Mouse (Mus musculus): Measurements from ENCODE around the gene Eea1.

Eea1 gene

GRCm38 (mm10) chr10:95950194-95950593 is 9.7 kb downstream of the Eea1 start:
- DNase-seq: no peak

DNA sequence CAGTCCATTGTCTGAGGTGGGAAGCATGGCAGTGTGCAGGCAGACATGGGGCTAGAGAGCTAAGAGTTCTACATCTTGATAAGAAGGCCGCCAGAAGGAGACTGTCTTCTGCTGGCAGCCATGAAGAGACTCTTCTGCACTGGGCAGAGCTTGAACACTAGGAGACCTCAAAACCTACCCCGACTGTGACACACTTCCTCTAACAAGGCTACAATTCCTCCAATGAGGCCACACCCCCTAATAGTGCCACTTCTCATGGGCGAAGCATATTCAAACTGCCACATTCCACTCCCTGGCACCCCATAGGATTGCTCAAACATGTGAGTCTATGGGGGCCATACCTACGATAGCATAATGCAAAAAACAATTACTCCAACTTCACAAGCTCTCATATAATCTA is 10.3 kb downstream of the Eea1 start:
- no peak for DNase-seq

- no peak for DNase-seq
These were observed 10.9 kb downstream of the Eea1 start for GRCm38 (mm10) chr10:95951346-95951745.

DNA sequence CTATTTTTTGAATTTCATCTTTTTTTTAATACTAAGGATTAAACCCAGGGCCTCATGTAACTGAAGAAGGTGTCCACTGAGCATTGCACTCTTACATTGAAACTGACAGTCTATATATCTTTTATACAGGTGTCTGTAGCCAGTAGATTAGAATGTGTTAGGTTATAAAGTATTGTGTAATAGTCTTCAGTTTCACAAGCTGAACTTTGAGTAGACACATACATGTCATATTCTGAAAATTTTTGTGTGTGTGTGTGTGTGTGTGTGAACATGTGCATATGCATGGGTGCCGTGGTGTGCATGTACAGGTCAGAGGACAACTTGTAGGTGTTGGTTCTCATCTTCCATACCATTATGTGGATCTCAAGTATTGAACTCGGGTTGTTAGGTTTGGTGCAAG is 16.2 kb downstream of the Eea1 start:
- DNase-seq: no peak

GRCm38 (mm10) chr10:95957574-95957973 is 17.1 kb downstream of the Eea1 start:
- DNase-seq: no peak

DNA sequence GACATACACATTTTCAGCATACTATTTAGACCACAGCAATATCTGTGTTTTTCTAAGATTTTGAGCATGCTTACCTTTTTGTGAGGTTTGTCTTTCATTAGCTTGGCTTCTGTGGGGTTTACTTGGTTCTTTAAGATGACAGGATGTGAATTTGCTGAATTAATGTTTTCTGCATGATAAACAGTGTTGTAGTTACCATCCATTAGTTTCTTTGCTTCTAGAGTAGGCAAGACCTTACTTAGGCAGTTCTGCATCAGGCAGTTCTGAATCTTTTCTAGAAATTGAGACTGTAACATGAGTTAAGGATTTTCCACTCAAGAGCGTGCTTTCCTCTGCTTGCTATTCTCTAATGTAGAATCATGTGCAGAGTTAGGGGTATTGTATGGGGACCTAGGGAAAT is 24.2 kb downstream of the Eea1 start:
- DNase-seq: no peak

DNA sequence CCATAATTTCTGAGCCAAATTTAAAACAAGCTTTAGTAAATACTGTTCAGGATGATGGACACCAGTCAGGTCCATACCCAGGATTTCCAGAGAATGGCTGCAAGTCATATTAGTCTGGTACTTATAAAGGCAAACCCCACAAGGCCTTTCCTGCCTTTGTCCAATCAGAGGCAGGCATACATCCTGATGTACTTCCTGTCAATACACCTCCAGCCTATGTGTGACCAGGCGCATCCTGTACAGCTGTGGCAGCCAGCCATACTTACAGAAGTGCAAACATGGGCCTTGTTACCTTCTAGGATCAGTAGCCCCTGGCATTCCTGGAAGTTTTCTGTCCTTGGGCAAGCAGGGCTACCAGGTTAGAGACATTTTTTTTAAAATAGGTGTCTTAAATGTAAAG is 29.2 kb downstream of the Eea1 start:
- DNase-seq: peak; percentile 21 to 31

DNA sequence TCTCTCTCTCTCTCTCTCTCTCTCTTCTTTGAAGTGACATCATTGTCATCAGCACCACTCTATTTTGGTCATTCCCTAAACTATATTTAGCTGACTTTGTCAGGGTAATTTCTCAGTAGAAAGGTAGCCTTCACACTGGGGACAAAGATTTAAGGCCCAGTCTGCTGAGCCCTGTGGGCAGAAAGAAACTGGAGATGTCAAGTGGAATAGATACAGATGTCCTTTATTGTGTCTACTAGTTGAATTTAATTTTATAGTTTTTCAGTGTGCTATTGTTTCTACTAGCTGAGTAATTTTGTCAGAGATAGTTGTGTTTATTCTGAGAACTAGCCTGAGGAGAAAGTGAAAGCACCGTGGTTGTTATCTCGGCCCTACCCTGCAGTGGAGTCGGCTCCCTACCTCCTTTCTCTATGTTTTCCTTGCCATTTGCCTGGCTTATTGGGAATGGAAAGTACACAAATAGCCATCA is 30.3 kb downstream of the Eea1 start:
- no peak for DNase-seq

DNA sequence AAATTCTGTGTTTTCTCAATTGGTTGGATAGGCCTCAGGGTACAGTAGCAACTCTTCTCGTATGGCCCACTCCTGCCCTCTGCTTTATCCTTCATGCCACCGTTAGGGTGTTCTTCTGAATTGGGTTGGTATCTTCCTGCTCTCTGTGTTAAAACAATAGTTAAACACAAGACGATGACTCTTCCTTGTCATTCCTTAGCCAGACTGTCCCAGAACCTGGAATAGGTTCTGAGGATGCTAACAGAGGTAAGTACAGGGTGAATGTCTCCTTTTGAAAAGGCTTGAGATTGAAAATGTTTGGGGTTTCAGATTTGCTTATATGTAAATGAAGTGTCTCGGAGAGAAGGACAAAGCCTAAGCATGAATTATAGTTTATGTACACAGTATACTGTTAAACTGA is 30.9 kb downstream of the Eea1 start:
- peak in 1 of 2 experiments; percentile 12 for DNase-seq

DNA sequence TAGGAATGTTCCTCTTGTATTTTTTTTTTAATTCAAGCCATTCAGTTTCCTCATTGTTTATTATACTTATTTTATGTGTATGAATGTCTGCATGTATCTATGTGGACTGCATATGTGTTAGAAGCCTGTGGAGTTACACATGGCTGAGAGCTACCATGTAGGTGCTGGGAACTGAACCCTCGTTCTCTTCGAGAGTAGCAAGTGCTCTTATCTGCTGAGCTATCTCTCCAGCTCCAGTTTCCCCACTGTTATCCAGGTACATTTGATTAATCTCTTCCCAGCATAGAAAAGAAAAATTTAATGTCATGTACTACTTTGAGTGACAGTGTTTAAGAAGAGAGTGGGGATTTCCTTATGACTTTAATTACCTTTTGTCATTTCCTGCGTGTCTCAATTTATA is 31.5 kb downstream of the Eea1 start:
- DNase-seq: no peak

DNA sequence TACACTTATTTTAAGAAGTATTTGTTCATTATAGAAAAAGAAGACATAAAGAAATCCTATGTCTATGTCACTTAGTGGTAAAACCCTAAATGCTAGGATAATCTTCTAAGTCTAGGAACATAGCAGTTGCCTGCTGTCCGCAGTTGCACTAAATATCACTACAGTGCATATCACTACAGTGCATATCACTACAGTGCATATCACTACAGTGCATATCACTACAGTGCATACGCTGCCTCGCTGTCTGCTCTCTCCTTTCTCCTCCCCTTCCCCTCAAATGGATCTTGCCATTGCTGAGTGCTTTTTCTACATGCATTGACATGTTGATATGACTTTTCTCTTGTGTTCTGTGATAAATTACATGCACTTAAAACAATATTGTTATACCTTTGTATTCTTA is 34.0 kb downstream of the Eea1 start:
- no peak for DNase-seq

DNA sequence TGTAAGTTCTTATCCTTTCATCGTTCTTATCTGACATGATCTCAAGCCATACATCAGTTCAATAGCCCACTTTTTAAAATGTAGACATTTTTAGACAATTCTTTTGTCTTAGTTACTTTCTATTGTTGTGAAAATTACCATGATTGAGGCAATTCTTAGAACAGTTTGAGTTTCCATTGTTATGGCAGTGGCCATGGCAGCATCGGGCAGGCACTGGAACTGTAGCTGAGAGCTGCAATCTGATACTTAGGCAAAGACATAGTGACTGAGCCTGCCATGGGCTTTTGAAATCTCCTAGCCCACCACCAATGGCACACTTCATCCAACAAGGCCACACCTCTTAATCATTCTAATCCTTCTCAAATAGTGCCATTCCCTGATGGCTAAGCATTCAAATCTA is 36.3 kb downstream of the Eea1 start:
- no peak for DNase-seq

DNA sequence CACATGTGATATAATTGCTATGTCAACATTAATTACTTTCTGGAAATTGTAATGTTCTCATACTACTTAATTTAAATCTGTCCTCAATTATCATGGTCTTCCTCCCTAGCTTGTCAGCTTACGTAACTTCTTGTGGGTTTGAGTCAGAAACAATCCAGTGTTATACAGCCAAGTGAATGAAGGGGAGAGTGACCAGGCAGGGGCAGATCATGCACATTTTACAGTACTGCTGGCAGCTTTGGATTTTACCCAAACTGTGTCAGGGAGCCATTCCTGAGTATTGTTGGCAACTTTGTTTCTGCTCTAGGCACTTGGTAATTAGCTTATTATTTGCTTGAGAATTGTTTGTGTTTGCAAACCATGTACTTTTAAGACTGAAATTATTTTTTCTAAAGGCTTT is 49.3 kb downstream of the Eea1 start:
- DNase-seq: no peak

GRCm38 (mm10) chr10:95991176-95991575 is 50.7 kb downstream of the Eea1 start:
- DNase-seq: no peak

DNA sequence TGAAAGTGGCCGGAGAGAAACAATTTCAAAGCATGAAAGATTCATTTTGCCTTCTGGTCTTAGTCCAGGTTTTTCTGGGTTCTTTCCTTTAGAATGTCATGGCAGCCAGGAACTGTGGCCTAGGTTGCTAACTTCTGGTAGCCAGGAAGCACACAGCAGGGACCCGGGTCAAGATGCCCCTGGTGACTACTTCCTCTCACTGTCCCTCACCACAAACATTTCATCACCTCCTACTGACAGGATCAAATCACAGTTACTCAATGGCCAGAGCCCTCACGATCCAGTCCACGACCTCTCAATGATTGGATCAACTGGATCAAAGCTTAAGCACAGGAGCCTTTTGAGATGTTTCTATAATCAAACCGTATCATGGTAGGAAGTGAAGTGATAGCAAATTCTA is 60.5 kb downstream of the Eea1 start:
- no peak for DNase-seq

GRCm38 (mm10) chr10:96015738-96016137 is 75.3 kb downstream of the Eea1 start:
- DNase-seq: no peak

DNA sequence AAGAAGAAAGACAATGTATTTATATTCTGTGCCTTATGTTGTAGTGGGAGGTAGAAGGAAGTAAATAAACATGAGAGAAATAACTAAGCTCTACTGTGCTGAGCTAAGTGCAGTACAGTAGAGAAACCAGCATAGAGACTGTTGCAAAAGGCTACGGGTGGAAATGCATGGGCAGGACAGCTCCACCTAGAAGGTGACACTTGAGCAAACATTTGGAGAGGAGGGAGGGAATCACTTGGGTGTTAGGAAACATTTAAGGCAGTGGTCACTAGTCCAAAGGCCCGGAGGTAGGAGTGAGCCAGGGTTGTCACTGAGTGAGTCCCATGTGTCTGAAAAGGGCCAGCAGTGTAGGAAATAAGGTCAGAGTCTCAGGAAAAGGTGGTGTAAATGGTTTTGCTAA is 77.0 kb downstream of the Eea1 start:
- no peak for DNase-seq

DNA sequence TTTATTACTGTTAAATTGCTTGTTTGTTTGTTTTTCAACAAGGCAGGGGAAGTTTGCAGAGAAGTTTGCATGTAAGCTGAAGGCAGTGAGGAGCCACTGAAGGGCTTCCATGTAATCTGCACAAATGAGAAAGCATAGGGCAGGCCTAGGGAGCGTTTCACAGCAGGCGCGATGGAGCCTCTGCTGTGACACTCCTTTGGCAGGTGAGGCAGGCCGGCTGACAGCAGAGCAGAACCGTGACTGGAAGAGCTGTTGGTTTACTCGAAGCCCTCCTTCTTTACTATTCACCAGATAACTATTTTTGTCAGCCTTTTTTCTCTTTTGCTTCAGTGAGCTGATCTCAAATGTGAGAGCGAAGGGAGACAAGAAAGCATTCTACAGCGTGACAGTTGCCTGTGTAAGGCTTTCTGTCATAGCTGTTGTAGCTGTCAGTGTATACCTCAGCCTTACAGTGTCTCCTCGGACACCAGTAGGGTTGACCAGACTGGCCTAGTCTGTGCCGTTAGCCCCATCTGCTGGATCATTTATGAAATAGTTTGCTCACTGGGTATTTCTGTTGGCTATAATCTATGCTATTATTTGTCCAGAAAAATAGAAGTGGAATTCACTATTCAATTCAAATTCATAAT is 93.0 kb downstream of the Eea1 start:
- peak; percentile 34 to 43 for DNase-seq

GRCm38 (mm10) chr10:96034106-96034505 is 93.7 kb downstream of the Eea1 start:
- no peak for DNase-seq

GRCm38 (mm10) chr10:96035951-96036350 is 95.5 kb downstream of the Eea1 start:
- DNase-seq: no peak

- no peak for DNase-seq
These were observed 103.8 kb downstream of the Eea1 start for GRCm38 (mm10) chr10:96044216-96044615.

DNA sequence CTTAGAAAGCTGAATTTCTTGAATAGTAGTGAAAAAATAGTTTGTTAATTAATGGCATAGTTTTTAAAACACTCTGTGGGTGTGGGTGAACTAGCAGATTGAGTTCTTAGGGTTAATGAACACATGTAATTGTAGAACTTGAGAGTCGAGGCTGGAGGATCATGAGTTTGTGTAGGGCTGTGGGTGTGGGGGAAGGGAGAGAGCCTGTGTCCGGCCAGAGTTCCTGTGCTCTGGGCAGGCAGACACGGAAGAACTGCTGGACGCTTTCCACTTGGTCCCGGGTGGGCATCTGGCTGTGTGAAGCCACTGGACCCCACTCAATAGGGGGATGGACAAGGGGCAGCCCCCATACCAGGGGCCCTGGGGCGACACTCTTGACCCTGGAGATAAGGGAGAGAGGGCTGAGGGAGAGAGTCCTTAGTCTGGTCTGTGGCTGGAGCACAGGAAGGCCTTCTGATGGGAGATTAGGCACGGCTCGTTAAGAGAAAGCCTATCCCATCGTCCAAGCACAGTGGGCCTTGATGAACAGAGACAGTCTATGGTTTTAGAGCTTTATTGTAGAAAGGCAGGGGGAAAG is 107.6 kb downstream of the Eea1 start:
- DNase-seq: no peak

DNA sequence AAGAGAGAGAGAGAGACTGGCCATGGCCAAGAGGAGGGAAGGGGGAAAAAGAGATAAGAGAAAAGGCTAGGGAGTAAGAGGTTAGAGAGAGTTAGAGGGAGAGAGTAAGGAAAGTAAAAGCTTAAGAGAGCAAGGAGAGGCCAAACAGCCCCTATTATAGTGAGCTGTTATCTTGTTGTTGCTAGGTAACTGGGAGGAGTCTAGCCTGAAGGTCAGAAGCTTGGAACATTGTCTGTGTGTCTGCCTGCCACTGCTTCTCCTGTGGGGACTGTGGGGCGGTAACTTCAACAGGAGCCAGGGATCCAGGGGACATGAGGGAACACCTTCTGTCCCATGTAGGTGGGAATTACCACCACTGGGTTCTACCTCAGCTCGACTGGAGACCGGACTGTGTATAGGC is 108.1 kb downstream of the Eea1 start:
- no peak for DNase-seq

- DNase-seq: no peak
These were observed 126.9 kb downstream of the Eea1 start for GRCm38 (mm10) chr10:96067347-96067746.

GRCm38 (mm10) chr10:96074386-96074785 is 133.9 kb downstream of the Eea1 start:
- DNase-seq: no peak
